Mouse (Mus musculus) cerebellum, adult 18-20 months (tissue): ENCODE data around the gene Vmn2r50.
"Not testable (repeated sequence)": the region's sequence is repeated elsewhere in the genome, so short reads cannot be mapped to it uniquely, and the experiment has no call there.

ENCODE experiments used
- DNase-seq, 2 experiments: peaks; one replicate each; pipeline ENCODE4 v3.0.0; 2021

Vmn2r50 gene

GRCm38 (mm10) chr7:10053196-10053595 is at the start of gene Vmn2r50:
Vmn2r50 (minus strand) TSS chr7:10053296.
- DNase-seq, result not testable (repeated sequence)

GRCm38 (mm10) chr7:9992157-9992556 is 60.9 kb downstream of the Vmn2r50 start, which contains the start of gene Vmn2r49:
Vmn2r49 (minus strand) TSS chr7:9992257.
- DNase-seq, result not testable (repeated sequence)
